Mouse (Mus musculus): Measurements from ENCODE around the gene Glud1.

The Glud1 gene

GRCm38 (mm10) chr14:34382921-34383704, 72.6 kb downstream of the Glud1 start:
- no peak for DNase-seq (ENCODE audit: low spot score)

GRCm38 (mm10) chr14:34393295-34393694, 82.8 kb downstream of the Glud1 start:
- no peak for DNase-seq (ENCODE audit: low spot score)

All from spleen, adult 12 weeks (tissue).